Mouse (Mus musculus) kidney, postnatal 25 days (tissue): ENCODE data around the gene Mctp2.

Source experiments
- DNase-seq, 2 experiments: peaks; one replicate each; pipeline ENCODE4 v3.0.0; 2021; ENCODE audit warnings: mixed read lengths in 2 of 2

The Mctp2 gene

DNA sequence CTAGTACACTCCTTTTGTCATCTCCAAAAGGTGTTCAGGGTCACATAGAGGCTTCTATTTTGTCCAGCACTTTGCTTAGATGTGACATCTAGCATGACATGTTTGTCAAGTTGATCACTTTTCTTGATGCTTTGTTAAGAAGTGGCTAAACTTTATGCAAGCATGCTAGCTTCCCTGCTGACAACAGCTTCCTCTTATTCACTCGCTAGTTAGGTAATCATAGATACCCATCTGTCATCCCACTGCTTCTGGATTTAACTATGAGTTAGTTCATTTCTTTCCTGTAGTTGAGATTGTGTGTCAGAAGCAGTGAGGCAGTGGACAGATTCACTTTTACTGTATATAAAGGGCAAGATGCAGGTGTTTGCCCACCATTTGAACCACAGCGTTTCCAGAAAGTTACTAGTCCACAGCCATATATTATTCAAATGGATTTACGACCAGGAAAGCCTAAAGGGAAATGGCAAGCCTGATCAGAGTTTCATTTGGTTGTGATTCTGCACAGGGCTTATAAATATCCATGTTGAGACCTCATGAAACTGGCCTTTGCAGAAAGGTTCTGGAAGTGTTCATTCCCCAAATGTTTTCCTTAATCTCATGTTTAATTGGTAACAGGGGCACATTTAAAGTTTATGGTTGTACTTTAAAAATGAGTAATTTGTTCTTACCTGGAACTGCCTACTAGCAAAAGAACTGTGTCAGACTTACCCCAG, 216.8 kb downstream of the Mctp2 start:
- DNase-seq = no peak

DNA sequence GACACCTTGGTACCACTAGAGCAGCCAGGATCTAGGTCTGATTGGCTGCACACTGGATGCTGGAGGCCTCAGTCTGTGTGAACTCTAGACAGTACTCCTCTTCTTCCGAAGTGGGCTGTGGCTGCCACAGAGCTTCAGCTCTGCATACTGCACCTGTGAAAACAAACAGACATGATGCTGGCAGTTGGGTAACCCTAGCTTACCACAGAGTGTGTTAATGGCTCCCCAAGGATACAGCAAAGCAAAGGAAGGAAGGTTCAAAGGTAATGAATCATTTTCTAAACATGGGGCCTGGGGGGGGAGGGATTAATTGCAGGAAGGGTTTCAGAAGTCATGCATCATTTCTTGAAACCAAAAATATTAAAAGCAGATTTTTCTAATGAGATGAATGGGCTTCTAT, 225.7 kb downstream of the Mctp2 start:
- DNase-seq = no peak

DNA sequence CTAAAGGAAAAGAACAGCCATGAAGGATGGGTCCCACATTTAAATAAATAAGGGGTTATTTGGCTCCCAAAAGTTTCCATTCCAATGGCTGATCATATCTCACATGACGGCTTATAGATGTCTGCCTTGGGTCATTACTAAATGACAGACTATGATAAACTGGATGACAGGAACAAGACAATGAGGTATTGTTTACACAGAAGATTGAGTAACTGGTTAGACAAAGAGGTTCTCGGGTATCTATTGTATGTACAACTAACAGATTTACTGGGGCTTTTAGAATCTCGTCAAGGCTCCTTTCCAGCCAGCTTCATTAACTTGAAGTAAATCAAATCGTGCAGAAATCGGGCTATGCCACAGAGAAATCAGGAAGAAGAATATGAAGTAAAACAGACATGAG, 227.5 kb downstream of the Mctp2 start:
- DNase-seq = no peak

DNA sequence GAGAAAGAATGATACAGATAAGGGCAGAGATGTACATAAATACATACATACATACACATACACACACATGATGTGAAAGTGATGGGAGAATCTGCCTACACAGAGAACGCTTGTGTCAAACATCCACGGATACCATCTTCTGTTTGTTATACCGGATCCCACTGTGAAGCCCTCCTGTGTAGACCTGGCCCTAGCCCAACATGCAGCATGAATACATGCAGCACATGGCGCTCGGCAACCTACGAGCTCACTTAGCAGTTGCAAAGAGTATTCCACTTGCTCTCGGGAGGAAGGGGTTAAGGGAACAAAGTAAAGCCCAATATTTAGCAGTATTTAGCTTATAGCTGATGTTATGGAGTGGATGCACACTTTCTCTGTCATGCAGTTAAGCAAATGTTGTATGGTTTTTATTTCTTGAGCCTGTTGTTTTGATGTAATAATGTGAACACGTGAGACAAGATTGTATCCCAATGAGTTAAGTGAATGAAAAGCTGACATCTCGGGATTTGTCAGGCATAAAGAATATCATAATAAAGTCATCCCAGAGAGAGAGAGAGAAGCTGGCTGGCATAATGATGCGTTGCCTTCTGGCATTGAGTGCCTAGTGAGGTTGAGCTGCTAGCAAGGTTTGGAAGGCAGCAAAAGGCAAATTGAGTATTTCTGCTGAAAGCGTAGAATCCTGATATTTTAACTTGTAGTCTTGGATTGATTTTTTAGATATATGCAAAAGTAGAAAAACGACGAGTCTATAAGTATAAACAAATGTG, 234.8 kb downstream of the Mctp2 start:
- DNase-seq = no peak

DNA sequence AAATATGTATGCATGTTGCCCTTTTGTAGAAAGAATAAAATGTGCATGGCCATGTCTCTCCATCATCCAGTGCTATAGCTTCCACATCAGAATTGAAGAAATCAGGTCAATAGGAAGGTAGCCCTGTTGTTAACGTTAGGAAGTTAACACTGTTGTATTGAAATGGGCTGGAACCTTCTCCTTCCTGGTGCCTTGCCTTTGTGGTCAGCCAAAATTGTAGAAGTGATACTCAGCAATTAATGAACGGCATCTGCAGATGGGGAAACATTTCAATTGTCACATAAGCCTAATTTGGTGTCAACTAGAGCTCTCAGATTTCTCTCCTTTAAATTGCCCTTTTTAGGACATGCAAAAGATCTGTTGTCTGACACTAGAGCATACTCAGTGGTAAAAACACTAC, 238.0 kb downstream of the Mctp2 start:
- DNase-seq = no peak

DNA sequence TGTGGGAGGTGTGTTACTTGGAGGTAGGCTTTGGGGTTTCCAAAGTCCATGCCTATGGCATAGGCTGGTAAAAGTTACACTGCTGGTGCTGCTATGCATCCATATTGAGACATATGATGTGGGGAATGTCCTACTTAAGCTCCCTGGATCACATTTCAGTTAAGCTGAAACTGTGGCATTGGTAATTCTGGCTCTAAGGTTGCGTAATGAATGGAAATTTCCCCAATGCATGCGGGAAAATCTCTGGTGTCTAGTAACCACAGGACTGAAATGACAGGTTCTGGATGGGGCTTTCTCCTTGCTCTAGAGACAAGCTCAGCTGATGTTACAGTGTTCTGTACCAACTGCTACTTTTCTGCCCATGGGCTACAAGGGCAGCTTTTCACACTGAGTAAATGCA, 240.1 kb downstream of the Mctp2 start:
- no peak for DNase-seq

DNA sequence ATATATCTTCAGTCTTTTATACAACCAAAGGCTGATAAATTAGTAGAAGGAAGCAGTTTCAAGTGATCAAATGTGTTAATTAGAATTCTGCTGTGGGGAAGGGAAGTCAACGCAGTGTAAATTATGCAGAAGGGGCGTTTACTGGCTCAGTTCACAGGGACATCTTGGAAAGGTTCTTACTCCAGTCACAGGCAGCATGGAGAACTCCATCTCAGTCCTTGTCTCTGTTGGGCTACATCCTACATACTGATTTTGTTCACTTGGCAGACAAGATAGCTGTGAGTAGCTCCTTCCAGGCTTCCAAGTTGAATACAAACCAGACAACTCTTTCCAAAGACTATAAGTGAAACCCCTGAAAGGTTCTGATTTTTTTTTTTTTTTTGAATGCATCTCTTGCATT, 254.6 kb downstream of the Mctp2 start:
- DNase-seq = no peak

DNA sequence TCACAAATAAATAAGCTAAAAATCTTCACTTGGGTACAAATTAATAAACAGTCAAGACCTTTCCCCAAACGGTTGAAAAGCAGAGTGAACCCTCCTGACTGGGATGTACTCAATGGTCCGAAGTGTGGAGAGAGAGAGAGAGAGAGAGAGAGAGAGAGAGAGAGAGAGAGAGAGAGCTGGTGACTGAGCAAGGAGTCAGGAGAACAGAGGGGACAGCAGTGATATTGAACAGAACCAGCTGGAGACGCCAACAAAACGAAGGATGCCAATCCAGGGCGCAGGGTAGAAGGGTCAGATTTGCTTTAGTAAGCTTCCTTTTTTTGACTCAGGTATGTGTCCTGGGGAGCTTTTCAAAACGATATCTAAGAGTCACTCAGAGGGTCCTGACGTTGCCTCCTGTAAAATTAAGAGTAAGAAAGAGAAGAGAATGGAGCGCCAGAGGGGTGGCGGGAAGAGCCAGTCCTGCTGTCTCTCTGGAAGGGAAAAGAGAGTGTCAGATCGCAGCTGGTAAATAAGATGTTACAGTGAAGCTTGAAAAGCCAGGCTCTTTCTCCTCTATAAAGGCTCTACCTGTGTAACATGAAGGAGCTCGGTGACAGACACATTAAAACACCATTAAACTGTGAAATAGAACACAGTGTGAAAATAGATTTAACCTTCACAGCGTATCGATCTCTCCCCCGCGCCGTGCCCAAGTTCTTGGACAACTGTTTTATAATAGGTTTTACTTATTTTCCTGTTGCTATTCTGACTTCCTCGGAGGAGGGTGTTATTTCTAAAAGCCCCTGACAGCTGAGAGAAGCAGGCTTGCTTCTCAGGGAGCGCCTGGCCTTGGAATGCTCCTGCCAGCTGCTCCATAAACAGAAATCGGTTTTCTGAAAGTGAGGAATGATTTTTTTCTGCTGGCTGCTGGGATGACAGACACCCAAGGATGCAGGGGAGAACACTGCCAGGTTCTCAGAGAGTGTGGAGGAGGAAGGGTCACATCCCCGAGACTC, 258.5 kb downstream of the Mctp2 start:
- no peak for DNase-seq
